Mouse (Mus musculus) cerebellum, postnatal 36 days (tissue): Measurements from ENCODE around the gene Lrrc74a.
A peak's percentile ranks its signal among the peaks of the same experiment; 100 is the strongest.

Experiments used
- DNase-seq, 2 experiments: peaks; one replicate each; pipeline ENCODE4 v3.0.0; 2021 to 2022; ENCODE audit warnings: mixed read lengths in 2 of 2

The Lrrc74a gene

GRCm38 (mm10) chr12:86734319-86734810 is at the start of gene Lrrc74a:
Lrrc74a (plus strand) TSS chr12:86734369.
- DNase-seq: no peak

- peak in 1 of 2 experiments; percentile 37 for DNase-seq
These were observed 48.9 kb upstream of the Lrrc74a start for GRCm38 (mm10) chr12:86685275-86685674.

GRCm38 (mm10) chr12:86686551-86687330 is 47.4 kb upstream of the Lrrc74a start:
- DNase-seq: peak; percentile 71 to 72

- DNase-seq: no peak
These were observed 46.7 kb upstream of the Lrrc74a start for GRCm38 (mm10) chr12:86687445-86687955.

- no peak for DNase-seq
These were observed 46.1 kb upstream of the Lrrc74a start for GRCm38 (mm10) chr12:86687971-86688573.

DNA sequence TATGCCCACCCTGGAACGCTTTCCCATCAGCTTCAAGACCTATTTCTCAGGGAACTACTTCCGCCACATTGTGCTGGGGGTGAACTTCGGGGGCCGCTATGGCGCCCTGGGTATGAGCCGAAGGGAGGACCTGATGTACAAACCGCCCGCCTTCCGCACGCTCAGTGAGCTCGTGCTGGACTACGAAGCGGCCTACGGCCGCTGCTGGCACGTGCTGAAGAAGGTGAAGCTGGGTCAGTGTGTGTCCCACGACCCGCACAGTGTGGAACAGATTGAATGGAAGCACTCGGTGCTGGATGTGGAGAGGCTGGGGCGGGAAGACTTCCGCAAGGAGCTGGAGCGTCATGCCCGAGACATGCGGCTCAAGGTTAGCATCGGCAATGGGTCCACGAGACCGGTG is 45.3 kb upstream of the Lrrc74a start:
- DNase-seq: no peak

DNA sequence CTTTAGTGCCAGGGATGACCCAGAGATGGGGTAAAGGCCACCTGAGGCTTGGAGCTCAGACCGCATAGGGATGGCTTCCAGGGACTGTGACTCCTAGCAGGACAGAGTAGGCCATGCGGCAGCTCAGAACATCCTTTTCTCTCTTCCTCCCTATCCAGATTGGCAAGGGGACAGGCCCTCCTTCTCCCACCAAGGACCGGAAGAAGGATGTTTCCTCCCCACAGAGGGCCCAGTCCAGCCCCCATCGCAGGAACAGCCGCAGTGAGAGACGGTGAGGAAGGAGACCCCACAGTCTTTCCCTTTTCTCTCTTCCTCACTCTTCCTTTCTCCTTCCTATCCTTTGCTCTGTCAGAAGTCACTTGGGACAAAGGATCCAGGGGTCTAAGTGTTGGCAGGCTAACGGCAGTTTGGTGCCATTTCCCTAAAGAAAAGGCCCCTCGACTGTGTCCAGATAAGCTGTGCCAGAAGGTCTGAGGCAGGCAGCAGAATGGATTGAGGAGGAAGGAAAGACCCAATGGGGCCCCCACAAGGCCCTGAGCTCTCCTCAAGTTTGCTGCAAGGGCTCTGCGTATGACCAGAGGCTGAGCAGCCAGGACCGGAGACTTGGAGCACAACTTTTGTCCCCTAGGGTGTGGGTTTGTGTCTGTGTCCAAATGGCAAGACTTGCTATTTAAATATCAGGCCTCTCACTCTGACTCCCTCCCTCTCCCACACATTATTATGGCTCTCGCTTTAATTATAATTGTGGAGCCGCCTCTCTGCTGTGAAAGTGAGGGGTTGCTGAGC is 43.3 kb upstream of the Lrrc74a start:
- DNase-seq: no peak

GRCm38 (mm10) chr12:86692471-86693356 is 41.5 kb upstream of the Lrrc74a start:
- peak in 1 of 2 experiments; percentile 10 for DNase-seq

- no peak for DNase-seq
These were observed 40.8 kb upstream of the Lrrc74a start for GRCm38 (mm10) chr12:86693389-86693788.

DNA sequence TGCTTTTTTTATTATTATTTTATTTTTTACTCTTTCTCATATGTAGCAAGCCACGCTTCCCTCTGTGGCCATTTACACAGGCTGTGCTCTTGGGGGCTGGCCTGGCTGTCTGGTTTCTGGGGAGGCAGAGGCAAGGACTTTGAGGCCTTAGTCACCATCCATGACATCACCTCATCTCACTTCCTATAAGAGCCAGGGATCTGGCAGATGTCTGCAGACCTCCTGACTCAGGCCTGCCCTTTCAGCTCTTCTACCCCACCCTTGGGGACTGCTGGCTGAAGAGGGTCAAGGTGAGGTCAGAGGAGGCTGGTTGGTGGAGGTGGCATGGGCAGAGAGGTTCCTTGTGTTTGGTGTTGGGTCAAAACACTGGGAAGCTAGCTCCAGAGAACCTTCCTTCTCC is 39.7 kb upstream of the Lrrc74a start:
- DNase-seq: no peak

GRCm38 (mm10) chr12:86697996-86698395 is 36.2 kb upstream of the Lrrc74a start:
- DNase-seq: no peak

DNA sequence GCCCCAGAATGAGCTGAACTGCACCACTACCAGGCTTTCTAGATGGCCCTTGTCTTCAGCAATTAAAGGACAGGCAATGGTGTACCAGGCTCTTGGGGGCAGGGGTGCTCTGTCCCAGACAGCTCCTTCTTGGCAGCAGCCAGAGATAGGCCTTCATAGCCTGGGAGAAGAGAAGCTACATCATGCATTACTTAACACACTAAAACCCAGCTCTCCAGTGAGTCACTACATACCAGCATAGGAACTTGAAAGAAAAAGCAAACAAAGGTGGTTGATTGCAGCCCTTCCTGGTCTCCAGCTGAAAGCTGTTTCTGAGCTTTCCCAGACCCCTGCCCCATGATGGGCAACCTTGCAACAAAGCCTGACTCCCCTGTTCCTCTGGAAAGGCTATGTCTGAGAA is 35.6 kb upstream of the Lrrc74a start:
- peak in 1 of 2 experiments; percentile 10 for DNase-seq

DNA sequence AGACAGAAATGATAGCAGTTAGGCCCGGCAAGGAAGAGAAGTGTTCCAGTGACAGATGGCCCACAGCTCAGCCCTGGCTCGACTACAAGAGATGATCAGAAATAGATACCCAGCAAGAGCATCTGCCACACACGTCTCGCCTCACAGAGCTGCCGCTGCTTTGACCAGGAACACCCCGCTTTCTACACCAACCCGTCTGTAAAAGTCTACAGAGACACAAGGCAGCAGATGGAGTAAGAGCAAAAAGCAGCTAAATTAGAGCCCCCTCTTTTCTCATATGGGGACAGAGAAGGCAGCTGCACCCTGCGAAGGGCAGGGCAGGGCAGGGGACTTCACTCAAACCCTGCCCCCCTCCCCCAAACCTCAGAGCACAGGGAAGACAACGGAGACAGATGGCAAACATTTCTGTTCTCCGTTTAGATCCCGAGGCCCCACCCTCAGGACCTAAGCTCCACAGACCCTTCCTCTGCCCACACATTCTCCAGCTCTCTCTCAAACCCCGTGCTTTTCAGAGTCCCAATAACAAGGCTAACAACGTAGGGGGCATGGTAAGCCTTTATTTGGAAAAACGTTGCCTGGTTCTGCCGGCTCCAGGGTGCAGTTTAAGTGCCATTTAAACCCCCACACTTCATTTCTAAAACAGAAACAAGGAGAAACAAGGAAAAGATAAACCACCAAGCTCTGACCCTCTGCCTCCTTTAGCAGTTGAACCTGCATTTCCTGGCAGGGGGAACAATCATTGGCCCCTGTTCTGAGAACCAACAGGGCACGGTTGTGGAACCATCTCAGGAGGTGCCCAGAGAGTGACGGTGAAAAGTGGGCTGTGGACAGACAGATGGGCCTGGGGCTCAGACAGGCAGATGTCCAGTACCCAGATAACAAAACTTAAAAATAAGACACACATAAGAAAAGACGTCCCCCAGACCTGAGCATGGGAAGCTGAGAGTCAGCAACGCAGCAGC is 33.9 kb upstream of the Lrrc74a start:
- DNase-seq: peak; percentile 89 to 92

DNA sequence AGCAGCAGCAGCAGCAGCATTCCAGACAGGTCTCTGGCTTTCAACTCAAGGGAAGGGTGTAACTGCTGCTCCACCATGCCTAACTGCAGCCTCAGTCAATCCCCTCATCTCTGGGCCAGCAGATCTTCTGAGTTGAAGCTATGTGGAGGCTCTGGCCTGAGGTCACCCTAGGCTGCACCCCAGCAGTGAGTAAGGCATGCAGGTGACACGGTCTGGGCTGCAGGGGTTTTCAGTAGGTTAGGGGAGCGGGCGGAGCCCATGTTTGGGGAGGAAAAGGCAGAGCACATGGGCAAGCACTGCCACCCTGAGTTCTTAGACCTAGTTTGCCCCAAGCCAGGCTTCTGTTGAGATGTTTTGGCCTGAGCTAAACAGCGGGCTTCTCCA is 33.2 kb upstream of the Lrrc74a start:
- no peak for DNase-seq

DNA sequence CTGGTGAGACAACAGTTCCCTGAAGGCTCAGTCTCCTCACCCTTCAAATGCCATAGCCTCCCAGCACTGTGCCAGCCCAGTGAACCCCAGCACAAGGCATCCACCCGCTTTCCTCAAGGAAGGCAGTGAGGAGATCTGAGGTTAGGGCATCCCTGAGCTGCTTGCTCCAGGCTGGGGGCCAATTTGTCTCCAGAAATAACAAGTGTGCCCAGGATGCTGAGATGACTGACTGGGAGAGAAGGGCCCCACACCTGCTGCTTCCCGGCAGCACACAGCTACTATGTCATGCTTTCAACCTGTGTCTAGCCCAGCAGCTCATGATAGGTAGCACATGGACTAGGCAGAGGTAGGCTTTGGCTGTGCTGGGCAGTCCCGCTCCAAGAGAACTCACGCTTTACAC is 32.7 kb upstream of the Lrrc74a start:
- DNase-seq: peak; percentile 52 to 56

DNA sequence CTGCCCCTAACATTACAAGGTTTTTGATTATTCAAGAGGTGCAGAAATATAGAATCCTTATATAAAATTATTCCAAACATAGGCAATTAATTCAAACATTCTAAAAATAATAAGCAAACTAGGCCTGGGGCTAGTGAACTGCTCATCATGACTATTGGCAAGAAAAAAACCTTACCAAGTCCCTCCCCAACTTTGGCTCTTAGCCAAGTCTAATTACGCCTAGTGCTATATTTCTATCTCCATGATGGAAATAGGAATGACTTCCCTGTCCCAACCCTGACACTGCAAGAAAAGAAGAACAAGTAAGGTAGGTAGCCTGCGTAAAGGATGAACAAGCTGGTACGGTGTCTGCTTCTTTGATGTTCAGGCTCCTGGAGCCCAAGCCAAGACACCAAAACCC is 31.5 kb upstream of the Lrrc74a start:
- peak in 1 of 2 experiments; percentile 0 for DNase-seq

DNA sequence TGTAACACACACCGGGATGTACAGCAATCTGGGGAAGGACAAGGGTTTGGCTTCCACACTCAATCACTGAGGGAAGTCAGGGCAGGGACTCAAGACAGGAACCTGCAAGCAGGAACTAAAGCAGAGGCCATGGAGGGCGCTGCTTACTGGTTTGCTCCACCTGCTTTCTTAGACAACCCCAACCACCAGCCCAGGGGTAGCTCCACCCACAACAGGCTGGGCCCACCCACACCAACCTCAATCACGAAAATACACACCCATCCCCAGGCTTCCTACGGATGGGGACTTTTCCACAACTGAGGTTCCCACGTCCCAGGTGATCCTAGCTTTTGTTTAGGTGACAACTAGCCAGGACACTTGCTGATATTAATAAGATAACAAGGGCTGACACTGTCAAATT is 28.3 kb upstream of the Lrrc74a start:
- DNase-seq: no peak

DNA sequence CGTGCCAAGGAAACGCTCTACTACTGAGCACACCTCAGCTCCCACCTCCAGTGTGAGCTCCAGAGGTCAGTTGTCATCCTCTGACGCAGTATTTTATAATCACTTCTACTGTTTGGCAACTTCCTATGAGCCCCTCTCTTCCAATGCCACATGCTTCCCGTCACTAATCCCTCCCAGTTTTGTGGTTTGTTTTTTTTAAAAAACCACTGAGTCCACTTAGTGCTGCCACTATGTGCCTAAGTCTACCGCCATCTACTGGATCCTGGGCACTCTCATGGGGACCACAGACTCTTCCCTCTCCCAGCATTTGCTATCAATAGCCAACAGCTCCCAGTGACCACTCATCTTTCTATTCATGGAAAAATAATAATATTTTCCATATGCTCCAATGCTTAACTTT is 20.1 kb upstream of the Lrrc74a start:
- no peak for DNase-seq

DNA sequence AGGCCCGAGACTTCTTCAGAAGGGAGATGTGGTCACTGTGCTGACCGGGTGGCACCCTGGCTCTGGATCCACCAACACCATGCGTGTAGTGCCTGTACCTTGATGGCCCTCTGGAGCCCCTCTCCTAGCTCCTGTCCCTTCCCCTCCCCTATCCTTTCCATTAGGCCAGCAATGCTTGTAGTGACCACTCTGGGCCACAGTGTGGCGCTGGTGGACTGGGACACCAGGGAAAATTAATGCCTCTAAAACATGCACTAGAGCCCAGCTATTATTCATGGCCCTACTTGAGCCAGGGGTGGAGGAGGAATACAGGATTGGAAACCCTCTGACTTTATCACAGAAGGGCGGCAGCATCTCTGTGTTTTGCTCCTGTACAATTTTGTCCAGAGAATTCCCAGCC is 18.8 kb upstream of the Lrrc74a start:
- DNase-seq: peak; percentile 87 to 89

GRCm38 (mm10) chr12:86716962-86717361 is 17.2 kb upstream of the Lrrc74a start:
- DNase-seq: no peak
